Mouse (Mus musculus) left cerebral cortex, postnatal 14 days (tissue): ENCODE results near the gene Myl9. TPM values are rescaled to one million over a fixed set of nuclear protein-coding genes. Genes with fewer than 3 reads are reported as not detected.
"Not testable (repeated sequence)": the region's sequence is repeated elsewhere in the genome, so short reads cannot be mapped to it uniquely, and the experiment has no call there.

Source experiments
- DNase-seq, 2 experiments: peaks; one replicate each; pipeline ENCODE4 v3.0.0; 2021 to 2022; ENCODE audit warnings: low spot score in 2 of 2, mixed read lengths in 1 of 2
- intact Hi-C: fragments of 180-260 bp; cut with DNase I; formaldehyde crosslinking; loops from one replicate; pipeline ENCODE4 v1.15.1; 2025
- total RNA-seq, 2 experiments: library from RNA; stranded (reverse); gene quantifications; 2 replicates each; pipeline ENCODE4 v1.2.3; 2021

Gene Myl9
- total RNA-seq, 2 experiments from 2014 or later, result 24.1 to 24.2 TPM

DNA sequence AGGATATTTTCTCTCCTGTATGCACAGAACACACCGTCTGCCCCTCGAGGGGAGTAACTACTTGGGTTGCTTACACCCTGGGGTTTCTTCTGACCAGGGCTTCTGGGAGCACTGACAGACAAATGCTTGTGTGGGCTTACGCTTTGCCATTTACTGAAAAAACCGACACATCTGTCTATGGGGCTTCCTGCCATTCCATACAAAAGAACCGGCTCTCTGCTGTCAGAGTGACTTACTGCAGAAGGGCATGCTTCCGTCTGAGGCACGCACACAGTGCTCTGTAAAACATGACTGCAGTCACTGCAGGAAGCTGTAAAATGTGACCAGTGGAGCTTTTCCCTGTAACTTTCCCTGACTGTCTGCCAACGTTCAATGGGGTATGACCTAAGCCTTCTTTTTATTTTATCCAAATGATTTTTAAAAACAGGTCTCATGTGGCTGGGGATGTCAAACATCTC is 39.2 kb downstream of the Myl9 start:
- intact Hi-C loops, result no loop called here
- no peak for DNase-seq

GRCm38 (mm10) chr2:156814893-156815292 is 39.7 kb downstream of the Myl9 start:
- intact Hi-C loops, result no loop called here
- no peak for DNase-seq

- intact Hi-C loops, result no loop called here
- DNase-seq, result no peak
Measured at GRCm38 (mm10) chr2:156815412-156815811, 40.2 kb downstream of the Myl9 start.

GRCm38 (mm10) chr2:156816116-156816515 is 40.9 kb downstream of the Myl9 start:
- intact Hi-C loops, result no loop called here
- no peak for DNase-seq

- intact Hi-C loops, DNase-seq: not testable (repeated sequence)
Measured at GRCm38 (mm10) chr2:156825128-156825527, 49.9 kb downstream of the Myl9 start.

Other genes starting within 250 kb of the Myl9 start
- gene Aar2, start 227.8 kb upstream of the Myl9 start, total RNA-seq, result 10 to 100 TPM; 33.3 to 34.5 TPM
- gene Dlgap4, start 161.7 kb upstream of the Myl9 start, total RNA-seq, result 100 to 1,000 TPM; 234 to 242 TPM
- 1 to 10 TPM in 1 of 2 experiments, under 1 TPM in 1; 0.88 to 1.5 TPM for gene Tgif2, start 64.6 kb downstream of the Myl9 start, total RNA-seq
- 1 to 10 TPM; 1.3 to 1.9 TPM for gene 4930518I15Rik, start 82.5 kb downstream of the Myl9 start, total RNA-seq
- gene Rab5if, start 87.7 kb downstream of the Myl9 start, total RNA-seq, result 100 to 1,000 TPM; 113 to 125 TPM
- under 1 TPM; 0.18 to 0.21 TPM for gene Sla2, start 111.8 kb downstream of the Myl9 start, total RNA-seq
- 100 to 1,000 TPM; 569 to 619 TPM for gene Ndrg3, start 216.6 kb downstream of the Myl9 start, total RNA-seq
- 1 to 10 TPM; 5.2 to 5.5 TPM for gene Dsn1, start 231.7 kb downstream of the Myl9 start, total RNA-seq